Mouse (Mus musculus) G1E (cell line): ENCODE measurements around the gene Sik1.

Experiments
- CTCF ChIP-seq: IDR thresholded peaks from 2 replicates; pipeline ENCODE4 v1.5.1; 2012; ENCODE audit warnings: low read depth, low read length, inconsistent platforms, mixed read lengths
- GATA1 ChIP-seq: IDR thresholded peaks from 2 replicates; pipeline ENCODE4 v1.6.1; 2012; ENCODE audit warnings: borderline replicate concordance, low read length, inconsistent platforms, mixed read lengths
- TAL1 ChIP-seq: conservative IDR thresholded peaks from 2 replicates; pipeline ENCODE4 v1.6.1; 2012; ENCODE audit warnings: low read depth, low read length, inconsistent platforms, mixed read lengths

DNA sequence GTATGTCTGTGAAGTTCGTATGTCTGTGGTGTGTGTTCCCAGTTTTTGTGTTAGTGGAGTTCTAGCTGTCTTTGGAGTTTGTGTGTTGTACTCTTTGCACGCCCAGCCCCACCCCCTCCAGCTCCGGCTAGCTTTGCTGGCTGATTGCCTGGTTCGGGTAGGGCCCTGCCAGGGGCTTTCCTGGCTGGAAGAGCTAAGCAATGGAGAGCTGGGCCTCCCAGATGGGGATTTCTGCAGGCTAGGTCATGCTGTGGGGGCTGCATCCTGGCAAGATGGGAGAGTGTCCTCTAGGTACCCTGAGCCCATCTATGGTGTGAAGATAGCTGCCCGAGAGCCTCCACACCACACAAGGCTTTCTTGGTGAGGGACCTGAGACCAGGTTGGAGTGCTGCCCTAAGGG lies 28.4 kb downstream of the Sik1 start:
- TF ChIP-seq CTCF (no peak), GATA1 (no peak), TAL1 (no peak)
